Mouse (Mus musculus): ENCODE measurements at regions not wholly inside any gene's neighbourhood (a gene's known extent, or its start where the extent isn't known, plus 50 kb on each side); places are given as distances from the start of the nearest gene placed in this dataset.
A peak's percentile ranks its signal among the peaks of the same experiment; 100 is the strongest.

DNA sequence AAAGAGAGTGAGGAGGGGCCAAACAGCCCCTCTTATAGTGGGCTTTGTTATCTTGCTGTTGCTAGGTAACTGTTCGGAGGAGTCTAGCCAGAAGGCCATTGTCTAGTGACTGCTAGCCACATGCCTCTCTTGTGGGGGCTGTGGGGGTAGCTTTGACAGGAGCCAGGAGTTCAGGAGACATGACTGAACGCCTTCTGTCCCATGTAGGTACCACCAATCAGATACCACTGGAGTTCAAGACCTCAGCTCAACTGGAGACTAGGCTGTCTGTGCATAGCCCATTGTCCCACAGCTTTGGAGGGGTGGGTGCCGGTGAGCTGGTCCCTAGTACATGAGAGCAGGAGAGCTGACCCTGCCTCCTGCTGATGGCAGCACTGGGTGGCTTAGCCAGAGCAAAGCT, 82.4 kb upstream of the Unc93a2 start:
- no peak for DNase-seq (ENCODE audit: low spot score in 2 of 2)
- intact Hi-C loops (cut with DNase I), result no loop called here

DNA sequence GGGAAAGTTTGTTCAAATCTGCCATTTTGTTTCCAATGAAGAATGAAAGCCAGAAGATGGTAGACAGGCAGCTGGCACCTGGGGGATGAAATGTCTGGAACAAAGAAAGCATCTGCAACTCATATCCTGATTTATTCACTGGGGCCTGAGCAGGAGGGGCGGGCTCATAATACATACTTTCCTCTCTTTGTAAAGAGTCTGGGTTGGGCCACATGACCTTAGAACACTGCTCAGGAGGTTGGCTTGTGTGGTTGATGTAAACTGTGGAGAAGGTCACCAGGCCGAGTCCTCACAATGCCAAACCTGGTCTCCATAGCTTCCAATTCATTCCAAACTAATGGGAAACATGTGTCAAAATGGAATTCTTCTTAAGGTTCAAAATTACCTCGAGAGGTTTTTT, 79.6 kb upstream of the Unc93a2 start:
- intact Hi-C loops (cut with DNase I), result no loop called here

DNA sequence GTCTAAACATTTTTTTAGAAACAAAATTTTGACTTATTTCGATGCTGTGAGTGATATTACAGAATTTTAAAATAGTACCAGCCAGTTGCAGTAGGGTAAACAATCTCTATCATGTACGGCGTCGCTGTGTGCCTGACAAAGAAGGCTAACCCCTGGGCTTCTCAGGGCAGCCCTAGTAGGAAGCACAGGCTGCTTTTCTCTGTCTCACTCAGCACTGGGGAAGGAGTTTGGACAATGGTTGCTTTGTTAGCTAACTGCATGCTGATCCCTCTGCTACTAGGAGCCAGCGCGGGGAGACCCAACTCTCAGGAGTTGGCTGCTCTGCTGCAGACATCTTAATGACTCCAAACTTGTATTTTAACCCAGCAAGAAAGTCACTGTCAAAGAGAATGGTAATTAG, 75.9 kb upstream of the Unc93a2 start:
- intact Hi-C loops (cut with DNase I), result no loop called here
- no peak for DNase-seq (ENCODE audit: low spot score in 2 of 2)

More for the DNA sequence above, 79.6 kb upstream of the Unc93a2 start:
- DNase-seq (ENCODE audit: low spot score in 2 of 2), result no peak

DNA sequence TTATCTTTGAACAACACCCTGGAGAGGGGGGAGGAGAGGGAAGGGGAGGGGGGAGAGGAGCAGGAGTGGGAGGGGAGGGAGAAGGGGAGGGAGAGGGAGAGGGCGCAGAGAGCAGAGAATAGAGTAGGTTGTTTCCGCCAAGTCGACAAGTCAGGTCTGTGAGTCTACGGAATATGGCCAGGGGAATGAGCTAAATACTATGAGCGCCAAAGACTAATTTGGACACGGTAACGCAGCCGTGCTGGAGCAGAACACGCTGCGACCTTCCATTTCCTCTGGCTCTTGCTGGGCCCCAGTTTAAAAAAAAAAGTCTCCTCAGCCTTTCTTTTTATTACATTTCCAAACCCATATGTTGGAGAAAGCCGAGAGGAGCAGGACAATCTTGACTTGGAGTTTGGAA, 71.7 kb upstream of the Unc93a2 start:
- intact Hi-C loops (cut with DNase I), result no loop called here
- DNase-seq (ENCODE audit: low spot score in 2 of 2), result no peak

DNA sequence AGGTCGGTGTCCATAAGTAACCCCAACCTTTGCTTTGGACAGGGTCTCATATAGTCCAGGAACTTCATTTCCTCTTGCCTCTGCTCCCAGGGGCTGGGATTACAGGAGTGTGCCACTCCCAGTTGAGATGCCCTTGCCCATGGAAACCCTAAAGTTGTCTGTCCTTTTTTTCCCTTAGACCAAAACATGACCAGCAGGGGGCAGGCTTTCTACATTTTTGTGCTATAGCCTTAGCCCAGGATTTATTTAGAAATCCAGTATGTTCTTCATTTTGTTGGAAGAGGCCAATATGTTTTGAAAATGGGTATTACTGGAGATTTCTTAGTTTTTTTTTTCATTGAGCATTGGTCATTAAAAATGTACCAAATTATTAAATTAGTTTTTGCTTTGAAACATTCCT, 58.6 kb upstream of the Unc93a2 start:
- intact Hi-C loops (cut with DNase I), result loop anchor here (2.0 kb wide), 1 partner anchor 383 kb away; the partner anchor contains the start of gene Fndc1
- DNase-seq (ENCODE audit: low spot score in 2 of 2), result peak; percentile 18 to 29

DNA sequence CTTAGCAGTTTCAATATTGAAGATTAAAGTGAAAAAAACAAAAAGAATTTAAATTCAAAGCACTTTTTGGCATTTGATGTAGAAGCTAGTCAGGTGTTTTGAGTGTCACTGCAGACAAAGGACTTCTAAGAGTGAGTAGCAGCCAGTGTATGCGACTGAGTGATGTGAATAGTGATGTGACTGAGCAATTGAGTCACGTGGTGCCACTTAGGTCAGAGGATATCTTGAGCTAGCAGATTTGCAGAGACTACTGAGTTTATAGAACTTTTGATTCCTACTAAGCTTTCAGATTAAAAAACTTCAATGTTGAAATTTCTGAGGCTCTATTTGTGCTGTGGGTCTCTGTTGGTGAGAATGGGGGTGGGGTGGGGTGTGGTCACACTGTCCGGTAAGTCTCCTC, 49.8 kb upstream of the Unc93a2 start:
- intact Hi-C loops (cut with DNase I), result no loop called here
- DNase-seq (ENCODE audit: low spot score in 2 of 2), result no peak

Measured in left cerebral cortex, postnatal 36 days (tissue).